Mouse (Mus musculus) ES-E14 (cell line): ENCODE measurements around the gene Chst4. TPM values are rescaled to one million over a fixed set of nuclear protein-coding genes. Genes with fewer than 3 reads are reported as not detected.

Source experiments
- DNase-seq: peaks from one replicate; pipeline ENCODE4 v3.0.0-alpha.2; 2013; ENCODE audit warnings: low read depth, low spot score
- H3K27ac ChIP-seq: 2 replicates; pipeline ENCODE4 v1.5.1; 2012; ENCODE audit warnings: low read depth, mild to moderate bottlenecking, low read length, moderate library complexity, mixed read lengths; ENCODE audit not compliant: poor library complexity, insufficient read depth, severe bottlenecking
- H3K36me3 ChIP-seq: 2 replicates; pipeline ENCODE4 v1.6.1; 2012; ENCODE audit warnings: mild to moderate bottlenecking, low read length, moderate library complexity, mixed read lengths; ENCODE audit not compliant: control insufficient read depth, poor library complexity, insufficient read depth, severe bottlenecking
- H3K4me1 ChIP-seq, 2 experiments: fragments of 150-350 bp in 1 of 2; sonication (generic) in 1 of 2; 2 replicates each; pipeline ENCODE4 v1.6.1; 2012; ENCODE audit warnings: low read length in 2 of 2, mild to moderate bottlenecking in 1 of 2, mixed read lengths in 1 of 2; ENCODE audit not compliant: control insufficient read depth in 2 of 2, insufficient read depth in 2 of 2, poor library complexity in 1 of 2
- H3K4me3 ChIP-seq, 2 experiments: fragments of 150-350 bp in 1 of 2; sonication (generic) in 1 of 2; 2 replicates each; pipeline ENCODE4 v1.5.1; 2012; ENCODE audit warnings: low read length in 2 of 2, low read depth in 1 of 2, mild to moderate bottlenecking in 1 of 2, mixed read lengths in 1 of 2; ENCODE audit not compliant: insufficient read depth in 1 of 2, poor library complexity in 1 of 2, severe bottlenecking in 1 of 2
- H3K9ac ChIP-seq: 2 replicates; pipeline ENCODE4 v1.6.1; 2012; ENCODE audit warnings: low read depth, mild to moderate bottlenecking, low read length, mixed read lengths; ENCODE audit not compliant: poor library complexity, insufficient read depth, severe bottlenecking
- H3K9me3 ChIP-seq: fragments of 150-350 bp; sonication (generic); 2 replicates; pipeline ENCODE4 v1.6.1; 2012; ENCODE audit warnings: low read depth, mild to moderate bottlenecking, low read length; ENCODE audit not compliant: control insufficient read depth, insufficient read depth
- CHD2 ChIP-seq: IDR thresholded peaks from 2 replicates; pipeline ENCODE4 v1.6.1; 2014; ENCODE audit warnings: mild to moderate bottlenecking, low read depth, low read length, inconsistent platforms
- HCFC1 ChIP-seq: IDR thresholded peaks from 2 replicates; pipeline ENCODE4 v1.6.1; 2012; ENCODE audit warnings: low read length, inconsistent platforms, borderline replicate concordance; ENCODE audit not compliant: insufficient read depth
- MAFK ChIP-seq: IDR thresholded peaks from 2 replicates; pipeline ENCODE4 v1.6.1; 2014; ENCODE audit warnings: mild to moderate bottlenecking, low read depth, low read length, inconsistent platforms; ENCODE audit not compliant: insufficient read depth
- ZC3H11A ChIP-seq: IDR thresholded peaks from 2 replicates; pipeline ENCODE4 v1.6.1; 2012; ENCODE audit warnings: low read depth, mild to moderate bottlenecking, inconsistent platforms, low read length, borderline replicate concordance
- ZNF384 ChIP-seq: IDR thresholded peaks from 2 replicates; pipeline ENCODE4 v1.6.1; 2012; ENCODE audit warnings: low read depth, low read length, inconsistent platforms
- in situ Hi-C, 2 experiments: fragments of 600-800 bp; cut with MboI; formaldehyde crosslinking; loops; one replicate each; pipeline ENCODE4 v1.15.1; 2025; ENCODE audit warnings: low sequenced_read_pairs in 2 of 2, inconsistent platforms in 1 of 2; ENCODE audit not compliant: unreplicated experiment in 2 of 2
- total RNA-seq: library from RNA; depleted of rRNA; stranded (reverse); fragments of 300-350 nt; gene quantifications from 2 replicates; pipeline ENCODE4 v1.2.3, GENCODE M21; 2012

Gene Chst4
- total RNA-seq, 1 experiment: 0.27 TPM

- Histone ChIP-seq H3K4me1 (no peaks in the 10 kb centered on the region), H3K27ac (no peak overlapping the region)
Measured at GRCm38 (mm10) chr8:109992166-109992565, 47.4 kb downstream of the Chst4 start.

GRCm38 (mm10) chr8:109990224-109990623 is 49.3 kb downstream of the Chst4 start, which contains the start of gene Tat:
Tat (plus strand) TSS chr8:109990437.
- Histone ChIP-seq H3K27ac (no peak within 1 kb of the TSS), H3K36me3 (no peaks in the 10 kb centered on the region), H3K9ac (no peak within 1 kb of the TSS), H3K9me3 (no peaks in the 10 kb centered on the region), H3K4me3 (no peak within 1 kb of the TSS), H3K4me1 (no peaks in the 10 kb centered on the region)
- TF ChIP-seq CHD2 (no peak), ZNF384 (no peak), HCFC1 (no peak), ZC3H11A (no peak), MAFK (no peak)
- in situ Hi-C loops: no loop called here
- DNase-seq: no peak

More at GRCm38 (mm10) chr8:109992166-109992565, 47.4 kb downstream of the Chst4 start:
- no peak overlapping the region for H3K4me3 ChIP-seq
- H3K36me3 ChIP-seq: no peaks in the 10 kb centered on the region
- TF ChIP-seq CHD2: no peak
- TF ChIP-seq HCFC1: no peak
- TF ChIP-seq MAFK: no peak
- no peak for TF ChIP-seq ZC3H11A
- no peak for TF ChIP-seq ZNF384
- in situ Hi-C loops: no loop called here
- no peak for DNase-seq
- no peak overlapping the region for H3K9ac ChIP-seq
- no peaks in the 10 kb centered on the region for H3K9me3 ChIP-seq

GRCm38 (mm10) chr8:109989151-109989550 is 50.4 kb downstream of the Chst4 start:
- Histone ChIP-seq H3K4me1 (no peaks in the 10 kb centered on the region), H3K36me3 (no peaks in the 10 kb centered on the region), H3K27ac (no peak overlapping the region), H3K9me3 (no peaks in the 10 kb centered on the region), H3K9ac (no peak overlapping the region), H3K4me3 (no peak overlapping the region)
- no peak for DNase-seq
- TF ChIP-seq HCFC1 (no peak), CHD2 (no peak), MAFK (no peak), ZC3H11A (no peak), ZNF384 (no peak)
- in situ Hi-C loops: no loop called here

GRCm38 (mm10) chr8:109987776-109988175 is 51.8 kb downstream of the Chst4 start:
- H3K36me3 ChIP-seq: no peaks in the 10 kb centered on the region
- H3K9me3 ChIP-seq: no peaks in the 10 kb centered on the region
- DNase-seq: no peak
- TF ChIP-seq ZNF384 (no peak), CHD2 (no peak), HCFC1 (no peak)
- no peak overlapping the region for H3K4me3 ChIP-seq
- in situ Hi-C loops: no loop called here
- H3K27ac ChIP-seq: no peak overlapping the region
- no peaks in the 10 kb centered on the region for H3K4me1 ChIP-seq
- no peak overlapping the region for H3K9ac ChIP-seq

- in situ Hi-C loops: no loop called here
- H3K4me3 ChIP-seq: no peak overlapping the region
- no peaks in the 10 kb centered on the region for H3K4me1 ChIP-seq
- no peaks in the 10 kb centered on the region for H3K36me3 ChIP-seq
- no peak overlapping the region for H3K9ac ChIP-seq
- H3K27ac ChIP-seq: no peak overlapping the region
- no peak for TF ChIP-seq MAFK
- no peak for TF ChIP-seq HCFC1
- TF ChIP-seq ZNF384: no peak
- no peak for TF ChIP-seq CHD2
- TF ChIP-seq ZC3H11A: no peak
- DNase-seq: no peak
- no peaks in the 10 kb centered on the region for H3K9me3 ChIP-seq
Measured at GRCm38 (mm10) chr8:109986384-109986783, 53.2 kb downstream of the Chst4 start.
